Mouse (Mus musculus) cerebellum, adult 8-10 months (tissue): ENCODE data around the gene Wasf2.

Experiments used
- DNase-seq: peaks from one replicate; pipeline ENCODE4 v3.0.0; 2022

Gene Wasf2

DNA sequence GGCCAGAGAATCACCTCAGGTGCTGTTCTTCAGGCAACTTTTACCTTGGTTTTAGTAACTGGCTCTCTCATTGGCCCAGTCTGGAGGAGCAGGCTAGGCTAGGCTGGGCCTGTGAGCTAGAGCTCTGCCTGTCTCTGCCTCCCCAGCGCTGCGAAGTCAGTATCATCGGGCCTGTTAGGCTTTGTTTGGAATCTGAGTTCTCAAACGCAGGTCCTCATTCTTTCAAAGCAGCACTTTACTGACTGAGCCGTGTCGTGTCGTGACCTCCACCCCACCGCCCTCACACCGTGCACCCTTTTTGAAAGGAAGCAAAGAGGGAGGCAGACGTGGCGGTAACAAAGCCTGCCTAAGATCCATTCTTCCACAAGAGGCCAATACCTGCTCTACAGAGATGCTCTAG lies 914 bp upstream of the Wasf2 start:
- no peak for DNase-seq

GRCm38 (mm10) chr4:133130890-133131741 lies 811 bp downstream of the Wasf2 start:
- DNase-seq = no peak

- DNase-seq = no peak
Measured at GRCm38 (mm10) chr4:133132027-133132426, 1.7 kb downstream of the Wasf2 start.

- DNase-seq = no peak
Measured at GRCm38 (mm10) chr4:133136946-133137345, 6.6 kb downstream of the Wasf2 start.

DNA sequence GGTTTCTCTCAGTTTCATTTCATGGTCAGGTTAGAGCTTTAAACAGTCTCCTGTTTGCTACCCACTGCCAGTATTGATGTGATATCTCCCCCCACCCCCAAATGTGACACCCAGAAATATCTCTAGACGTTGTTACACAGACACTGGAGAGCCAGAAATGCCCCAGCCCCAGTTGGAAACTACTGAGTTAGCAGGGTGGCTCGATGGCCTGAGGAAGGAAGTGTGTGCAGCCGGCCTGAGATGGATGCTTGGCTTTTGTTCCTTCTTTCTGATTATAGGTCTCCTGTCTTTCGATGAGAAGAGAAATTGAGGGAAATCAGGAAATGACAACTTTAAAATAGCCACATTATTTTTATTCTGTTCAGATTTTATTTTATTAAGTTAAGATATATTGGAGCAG lies 8.7 kb downstream of the Wasf2 start:
- DNase-seq = no peak

GRCm38 (mm10) chr4:133155006-133155405 lies 24.7 kb downstream of the Wasf2 start:
- no peak for DNase-seq

GRCm38 (mm10) chr4:133155726-133156125 lies 25.4 kb downstream of the Wasf2 start:
- no peak for DNase-seq

GRCm38 (mm10) chr4:133156422-133156821 lies 26.1 kb downstream of the Wasf2 start:
- no peak for DNase-seq

DNA sequence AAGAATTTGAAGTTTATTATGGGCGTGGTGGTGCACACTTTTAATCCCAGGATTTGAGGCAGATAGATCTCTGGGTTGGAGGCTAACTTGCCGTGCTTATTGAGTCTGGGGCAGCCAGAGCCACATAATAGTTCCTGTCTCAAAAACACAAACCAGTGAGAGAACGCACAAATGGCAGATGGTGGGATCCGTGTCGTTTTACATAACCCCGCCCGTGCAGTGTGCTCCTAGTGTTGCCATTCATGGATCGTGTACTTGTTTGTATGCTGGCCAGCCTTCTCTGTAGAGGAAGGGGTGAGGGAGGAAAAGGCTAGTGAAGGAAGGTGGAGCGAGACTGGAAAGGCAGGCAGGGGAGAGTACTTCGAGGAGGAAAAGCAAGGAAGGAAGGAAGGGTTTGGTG lies 26.5 kb downstream of the Wasf2 start:
- DNase-seq = peak; percentile 23

DNA sequence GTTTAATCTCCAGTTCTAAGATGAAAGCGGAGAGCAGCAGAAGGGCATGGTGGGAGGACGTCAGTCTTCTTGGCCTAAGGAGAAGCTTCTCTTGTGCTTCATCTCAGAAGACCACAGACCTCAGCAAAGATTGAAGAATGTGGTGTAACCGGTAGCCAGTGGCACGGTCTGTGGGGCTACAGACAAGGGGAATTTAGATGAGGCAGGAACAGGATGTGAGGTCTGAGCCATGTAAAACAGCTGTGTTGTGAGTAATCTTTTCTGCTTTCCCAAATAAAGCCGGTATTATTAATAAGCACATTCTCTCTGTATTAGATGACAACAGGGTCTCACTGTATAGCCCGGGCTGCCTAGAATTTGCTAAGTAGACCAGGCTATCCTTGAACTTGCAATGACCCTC lies 28.8 kb downstream of the Wasf2 start:
- DNase-seq = no peak

GRCm38 (mm10) chr4:133159646-133160045 lies 29.3 kb downstream of the Wasf2 start:
- DNase-seq = no peak

GRCm38 (mm10) chr4:133160211-133160610 lies 29.9 kb downstream of the Wasf2 start:
- no peak for DNase-seq

DNA sequence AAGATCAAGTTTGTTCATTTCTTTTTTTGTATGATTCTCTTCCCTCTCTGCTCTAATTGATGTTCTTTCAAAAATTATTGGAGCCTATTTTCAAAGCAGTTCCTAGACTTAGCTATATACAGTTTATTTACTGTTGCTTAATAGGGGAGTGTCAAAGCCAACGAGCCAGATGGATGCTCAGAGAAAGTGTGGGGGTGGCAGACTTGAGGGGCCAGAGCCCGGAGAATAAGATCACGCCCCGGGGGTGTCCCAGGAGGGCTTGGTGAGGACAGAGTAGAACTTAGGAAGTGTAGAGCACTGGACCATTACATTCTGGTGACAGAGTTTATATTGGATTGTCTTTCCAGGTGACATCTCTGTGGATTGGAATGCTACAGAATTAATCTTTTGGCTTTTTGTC lies 30.5 kb downstream of the Wasf2 start:
- no peak for DNase-seq

GRCm38 (mm10) chr4:133162196-133162595 lies 31.9 kb downstream of the Wasf2 start:
- no peak for DNase-seq

DNA sequence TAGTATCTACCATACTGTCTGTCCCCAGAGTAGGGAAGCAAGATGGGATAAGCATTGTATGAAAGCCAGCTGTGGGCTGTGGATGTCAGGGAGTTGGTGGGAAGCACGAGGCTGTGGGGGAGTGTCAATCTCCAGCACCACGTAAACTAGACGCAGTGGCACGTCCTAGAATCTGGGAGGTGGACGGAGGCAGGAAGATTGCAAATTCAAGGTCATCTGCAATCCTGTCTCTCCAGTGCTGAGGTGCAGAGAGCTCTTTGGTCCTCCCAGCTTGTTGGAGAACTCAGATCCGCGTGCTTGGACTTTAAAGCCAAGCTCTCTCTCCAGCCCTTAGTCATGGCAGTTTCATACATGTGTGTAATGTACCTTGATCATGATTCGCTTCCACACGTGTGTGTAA lies 36.5 kb downstream of the Wasf2 start:
- no peak for DNase-seq

DNA sequence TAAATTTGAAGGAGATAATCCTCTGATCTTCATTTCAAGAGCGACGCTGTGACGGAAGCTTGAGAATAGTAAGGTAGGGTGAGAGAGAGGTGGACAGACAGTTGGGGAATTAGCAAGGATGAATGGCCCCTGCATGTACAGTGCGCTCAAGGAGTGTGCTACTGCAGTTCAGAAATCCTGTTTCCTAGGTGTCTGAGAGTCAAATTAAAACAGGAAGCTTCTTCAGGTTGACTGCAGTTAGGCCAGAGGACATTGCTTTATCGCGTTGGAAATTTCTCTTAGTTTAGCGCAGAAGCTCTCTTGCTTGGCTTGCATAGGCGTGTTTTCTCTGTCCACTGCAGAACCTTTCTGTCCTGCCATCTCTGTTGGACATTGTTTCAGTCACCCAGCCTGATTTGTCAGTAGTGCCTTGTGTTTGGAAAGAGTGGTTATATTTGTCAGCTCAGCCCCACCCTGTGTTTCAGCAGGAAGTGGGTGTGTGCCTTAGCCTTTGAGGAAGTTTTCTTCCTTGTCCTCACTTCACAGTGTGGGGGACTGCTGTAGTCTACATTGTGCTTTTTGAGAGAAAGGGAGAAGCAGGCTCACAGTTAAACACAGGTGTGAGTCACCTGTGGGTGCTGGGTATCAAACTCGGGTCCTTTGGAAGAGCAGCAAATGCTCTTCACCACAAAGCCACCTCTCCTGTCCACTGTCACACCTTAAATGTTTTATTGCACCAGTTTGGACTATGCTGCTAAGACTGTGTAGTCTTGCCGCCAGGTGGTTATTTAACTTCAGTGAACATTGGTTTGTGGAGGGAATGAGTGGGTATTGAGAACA lies 39.1 kb downstream of the Wasf2 start:
- no peak for DNase-seq

DNA sequence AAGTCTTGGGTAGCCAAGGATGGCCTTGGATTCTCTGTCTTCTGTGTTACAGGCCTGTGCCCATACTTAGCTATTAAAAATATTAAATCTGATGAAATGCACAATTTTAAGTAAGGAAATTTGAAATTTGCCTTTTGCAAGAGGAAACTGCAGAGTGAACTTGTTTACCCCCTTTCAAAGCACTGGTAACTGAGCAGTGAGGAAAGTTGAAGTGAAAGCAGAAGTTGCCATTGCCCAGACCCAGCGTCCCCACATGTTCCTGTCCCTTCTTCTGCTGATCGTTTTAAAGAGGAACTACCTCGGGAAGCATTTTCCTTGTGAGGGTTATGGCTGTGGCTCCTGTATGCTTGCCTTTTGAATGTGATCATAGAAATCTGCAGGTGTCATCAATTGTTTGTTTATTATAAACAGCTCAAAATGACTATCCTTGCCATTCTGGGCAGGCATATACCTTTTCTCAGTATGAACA lies 39.8 kb downstream of the Wasf2 start:
- DNase-seq = no peak

GRCm38 (mm10) chr4:133170616-133171015 lies 40.3 kb downstream of the Wasf2 start:
- no peak for DNase-seq

DNA sequence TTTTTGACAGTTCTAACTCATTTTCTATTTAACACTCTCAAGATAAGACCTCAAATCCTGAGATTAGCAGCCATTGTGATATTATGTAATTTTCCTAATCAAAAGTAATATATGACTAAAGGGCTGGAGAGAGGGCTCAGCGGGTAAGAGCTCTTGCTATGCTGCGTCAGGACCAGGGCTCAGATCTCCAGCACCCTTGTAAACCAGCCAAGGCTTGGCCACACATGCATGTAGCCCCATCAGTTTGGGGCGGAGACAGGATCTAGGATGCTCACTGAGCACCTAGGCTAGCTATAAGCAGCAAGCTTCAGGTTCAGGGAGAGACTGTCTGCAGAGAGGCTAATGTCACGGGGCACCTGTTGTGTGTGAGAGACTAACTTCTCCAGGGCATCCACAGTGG lies 42.1 kb downstream of the Wasf2 start:
- no peak for DNase-seq

- DNase-seq = no peak
Measured at GRCm38 (mm10) chr4:133174361-133174760, 44.1 kb downstream of the Wasf2 start.

- no peak for DNase-seq
Measured at GRCm38 (mm10) chr4:133175274-133175673, 45.0 kb downstream of the Wasf2 start.

DNA sequence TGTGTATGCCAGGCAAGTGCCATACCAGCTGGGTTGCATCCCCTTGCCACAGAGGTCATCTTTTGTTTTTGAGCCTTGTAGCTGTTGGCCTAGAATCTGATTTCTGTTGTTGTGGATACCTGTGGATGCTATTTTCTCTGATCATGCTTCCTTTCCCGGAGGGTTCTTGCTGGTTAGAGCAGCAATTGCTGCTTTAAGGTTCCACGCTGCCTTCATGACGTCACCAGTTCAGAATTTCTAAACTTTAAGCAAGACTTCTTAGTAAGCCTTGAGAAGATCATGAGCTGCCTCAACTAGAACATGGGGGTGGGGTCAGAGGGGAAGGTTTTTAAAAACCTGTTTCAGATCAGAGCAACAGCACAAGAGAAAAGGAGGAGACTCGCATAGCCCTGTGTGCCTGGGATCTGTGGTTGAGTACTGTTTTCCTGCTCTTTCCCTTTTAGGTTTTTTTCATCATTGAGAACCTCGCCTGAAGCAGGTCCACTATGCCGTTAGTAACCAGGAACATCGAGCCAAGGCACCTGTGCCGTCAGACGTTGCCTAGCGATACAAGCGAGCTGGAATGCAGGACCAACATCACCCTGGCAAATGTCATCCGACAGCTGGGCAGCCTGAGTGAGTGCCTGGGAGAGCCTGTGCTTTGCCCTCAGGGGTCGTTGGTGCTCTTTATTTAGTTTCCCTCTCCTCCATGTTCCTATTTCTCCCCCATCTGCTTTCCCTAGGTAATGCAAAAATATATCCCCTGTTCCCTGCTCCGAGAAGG lies 45.9 kb downstream of the Wasf2 start:
- DNase-seq = no peak

DNA sequence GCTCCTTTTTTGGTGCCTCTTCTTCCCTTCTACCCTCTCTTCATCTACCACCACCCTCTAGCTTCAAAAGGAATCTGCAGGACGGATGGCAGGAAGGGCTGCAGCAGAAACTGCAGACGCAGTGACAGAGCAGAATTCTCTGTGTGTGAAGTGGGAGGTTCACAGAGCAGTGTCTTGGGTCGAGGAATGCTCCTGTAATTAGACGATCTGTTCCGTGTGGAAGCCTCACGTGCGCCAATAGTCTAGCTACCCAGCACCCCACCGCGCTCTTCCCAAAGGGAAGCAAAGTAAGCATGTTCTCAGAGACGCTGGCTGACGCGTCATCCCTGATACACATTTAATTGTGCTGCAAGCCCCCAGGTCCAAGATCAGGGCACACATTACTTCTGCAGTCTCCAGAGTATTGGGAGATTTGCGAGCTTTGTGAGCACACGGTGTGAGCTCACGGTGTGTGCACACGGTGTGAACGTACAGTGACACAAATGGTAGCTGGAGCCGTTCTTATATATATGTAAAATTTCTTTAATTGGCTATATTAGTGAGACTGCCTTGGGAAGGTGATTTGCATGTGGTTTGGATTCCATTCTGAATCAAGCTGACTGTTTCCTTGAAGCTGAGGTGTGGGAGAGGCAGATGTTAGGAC lies 46.6 kb downstream of the Wasf2 start:
- DNase-seq = no peak
